Mouse (Mus musculus) lung, embryonic 14.5 days (tissue): ENCODE results near the gene Dynlt1f. TPM values are rescaled to one million over a fixed set of nuclear protein-coding genes. Genes with fewer than 3 reads are reported as not detected.
"Not testable (repeated sequence)": the region's sequence is repeated elsewhere in the genome, so short reads cannot be mapped to it uniquely, and the experiment has no call there.

Experiments used
- ATAC-seq: fragments of 200-750 bp; cut with Nextera tagmentation; 2 replicates; pipeline ENCODE4 v1.8.0; 2017; ENCODE audit warnings: mild to moderate bottlenecking, moderate TSS enrichment, moderate library complexity; ENCODE audit not compliant: insufficient read depth
- DNase-seq: peaks from one replicate; pipeline ENCODE4 v3.0.0-alpha.2; 2015
- H3K27ac ChIP-seq: fragments of 300-500 bp; sonication (generic); 2 replicates; pipeline ENCODE4 v1.5.1; 2014; ENCODE audit warnings: low read depth, mild to moderate bottlenecking, moderate library complexity
- H3K27me3 ChIP-seq: fragments of 300-500 bp; sonication (generic); 2 replicates; pipeline ENCODE4 v1.6.1; 2014; ENCODE audit warnings: low read length, control low read depth; ENCODE audit not compliant: insufficient read depth
- H3K36me3 ChIP-seq: fragments of 300-500 bp; sonication (generic); 2 replicates; pipeline ENCODE4 v1.6.1; 2014; ENCODE audit warnings: control low read depth; ENCODE audit not compliant: insufficient read depth
- H3K4me1 ChIP-seq: fragments of 300-500 bp; sonication (generic); 2 replicates; pipeline ENCODE4 v1.6.1; 2014; ENCODE audit warnings: antibody characterized with exemption, control low read depth; ENCODE audit not compliant: insufficient read depth
- H3K4me2 ChIP-seq: fragments of 300-500 bp; sonication (generic); 2 replicates; pipeline ENCODE4 v1.6.1; 2014; ENCODE audit warnings: mild to moderate bottlenecking
- H3K4me3 ChIP-seq: fragments of 300-500 bp; sonication (generic); 2 replicates; pipeline ENCODE4 v1.5.1; 2014; ENCODE audit warnings: low read depth, low read length
- H3K9ac ChIP-seq: fragments of 300-500 bp; sonication (generic); 2 replicates; pipeline ENCODE4 v1.6.1; 2014
- H3K9me3 ChIP-seq: fragments of 300-500 bp; sonication (generic); 2 replicates; pipeline ENCODE4 v1.6.1; 2016; ENCODE audit warnings: low read depth, low read length, control low read depth
- CTCF ChIP-seq: IDR thresholded peaks from 2 replicates; pipeline ENCODE4 v1.5.1; 2016; ENCODE audit warnings: antibody characterized with exemption, low read depth
- WGBS: fragments of 180-500 bp; shearing (Covaris S2); extraction: QIAGEN DNeasy Blood & Tissue Kit; methylation state at CpG from one replicate; pipeline ENCODE4 v1.1.7; 2014; 5-methylcytosine and 5-hydroxymethylcytosine counted together
- polyA plus RNA-seq: library from polyadenylated mRNA; unstranded; fragments of >200 nt; fragmentation: Nextera tagmentation; extraction: Ambion mirVana; gene quantifications from 2 replicates; pipeline ENCODE4 v1.2.1, GENCODE M21; 2014

The Dynlt1f gene
- polyA plus RNA-seq, 1 experiment from 2014 or later = 324 TPM

DNA sequence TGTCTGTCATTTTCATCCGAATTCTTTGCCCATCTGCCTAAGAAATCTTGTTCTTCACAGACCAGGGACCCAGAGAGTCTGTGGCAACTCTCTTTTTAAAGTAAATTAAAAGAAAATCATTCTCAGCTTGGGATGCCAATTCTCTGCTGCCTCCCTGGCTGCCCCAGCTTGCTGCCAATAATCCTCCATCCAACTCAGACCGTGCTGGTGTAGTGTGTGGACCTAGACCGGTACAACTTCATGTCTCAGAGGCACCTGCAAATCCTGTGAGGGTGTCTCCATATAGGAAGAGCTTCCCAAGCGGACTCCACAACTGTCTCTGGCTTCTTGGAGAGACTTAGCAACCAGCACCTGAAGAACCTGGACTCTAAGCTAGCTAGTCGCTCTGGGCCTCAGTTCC is 18.8 kb downstream of the Dynlt1f start:
- no peaks in the 10 kb centered on the region for H3K4me1 ChIP-seq
- H3K9me3 ChIP-seq = 0 out of 2 replicates have a peak, but pooled peaks cover 4% of the 10 kb centered on the region
- H3K9ac ChIP-seq = no peak overlapping the region
- H3K4me3 ChIP-seq = no peak overlapping the region
- no peak overlapping the region for H3K27ac ChIP-seq
- WGBS = 73% methylated on average over 5 of the region's 5 CpGs
- no peaks in the 10 kb centered on the region for H3K36me3 ChIP-seq
- DNase-seq (no peak), ATAC-seq (no peak)
- H3K27me3 ChIP-seq = no peaks in the 10 kb centered on the region
- TF ChIP-seq CTCF = no peak
- no peak overlapping the region for H3K4me2 ChIP-seq

- H3K36me3 ChIP-seq, H3K4me1 ChIP-seq, DNase-seq, ATAC-seq, H3K9me3 ChIP-seq, H3K27ac ChIP-seq, H3K4me2 ChIP-seq, H3K27me3 ChIP-seq, H3K9ac ChIP-seq, H3K4me3 ChIP-seq: not testable (repeated sequence)
- 88% methylated on average over 1 of the region's 4 CpGs for WGBS
These were observed 19.9 kb downstream of the Dynlt1f start for GRCm38 (mm10) chr17:6635781-6636180.

DNA sequence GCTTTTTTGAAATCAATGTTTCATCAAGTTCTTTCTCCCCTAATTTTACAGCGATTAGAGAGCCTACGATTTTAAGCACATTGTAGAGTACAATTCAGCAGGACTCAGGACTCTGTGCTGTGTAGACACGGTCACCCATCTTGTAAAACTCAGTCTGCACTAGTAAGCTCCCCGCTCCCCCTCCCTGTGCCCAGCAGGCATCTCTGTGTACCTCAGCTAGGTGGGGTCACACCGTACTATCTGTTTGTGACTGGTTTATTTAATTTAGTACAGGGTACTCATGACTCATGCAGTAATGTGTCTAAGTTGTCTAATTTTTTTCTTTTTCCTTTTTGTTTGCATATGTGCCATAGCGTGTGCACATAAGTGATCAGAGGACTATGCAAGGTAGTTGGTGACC is 22.9 kb downstream of the Dynlt1f start:
- not testable (repeated sequence) for H3K27me3 ChIP-seq, H3K36me3 ChIP-seq, ATAC-seq, DNase-seq, H3K4me1 ChIP-seq, H3K4me2 ChIP-seq, H3K27ac ChIP-seq, H3K9me3 ChIP-seq, H3K4me3 ChIP-seq, H3K9ac ChIP-seq
- 89% methylated on average over 6 of the region's 6 CpGs for WGBS

DNA sequence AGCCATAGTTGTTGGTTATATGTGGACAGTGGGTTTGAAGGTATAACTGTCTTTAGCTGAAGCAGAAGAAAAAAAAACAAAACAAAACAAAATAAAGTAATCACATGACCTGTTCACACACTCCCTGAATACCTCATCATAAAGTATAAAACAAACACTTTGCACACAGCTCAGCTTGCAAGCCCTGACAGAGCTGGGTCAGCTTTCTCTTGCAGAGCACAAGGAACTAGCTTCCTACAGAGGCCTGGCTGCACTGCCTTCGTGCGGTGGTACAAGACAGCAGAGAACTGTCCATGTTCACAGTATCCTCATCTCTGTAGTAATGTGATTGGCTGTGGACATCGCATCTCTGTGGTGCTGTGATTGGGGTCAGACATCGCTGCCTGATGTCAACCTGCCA is 25.3 kb downstream of the Dynlt1f start:
- not testable (repeated sequence) for H3K27ac ChIP-seq, H3K36me3 ChIP-seq, H3K9me3 ChIP-seq, H3K4me2 ChIP-seq, H3K9ac ChIP-seq, H3K27me3 ChIP-seq, H3K4me3 ChIP-seq, H3K4me1 ChIP-seq, ATAC-seq, DNase-seq
- WGBS = 79% methylated on average over 4 of the region's 4 CpGs

DNA sequence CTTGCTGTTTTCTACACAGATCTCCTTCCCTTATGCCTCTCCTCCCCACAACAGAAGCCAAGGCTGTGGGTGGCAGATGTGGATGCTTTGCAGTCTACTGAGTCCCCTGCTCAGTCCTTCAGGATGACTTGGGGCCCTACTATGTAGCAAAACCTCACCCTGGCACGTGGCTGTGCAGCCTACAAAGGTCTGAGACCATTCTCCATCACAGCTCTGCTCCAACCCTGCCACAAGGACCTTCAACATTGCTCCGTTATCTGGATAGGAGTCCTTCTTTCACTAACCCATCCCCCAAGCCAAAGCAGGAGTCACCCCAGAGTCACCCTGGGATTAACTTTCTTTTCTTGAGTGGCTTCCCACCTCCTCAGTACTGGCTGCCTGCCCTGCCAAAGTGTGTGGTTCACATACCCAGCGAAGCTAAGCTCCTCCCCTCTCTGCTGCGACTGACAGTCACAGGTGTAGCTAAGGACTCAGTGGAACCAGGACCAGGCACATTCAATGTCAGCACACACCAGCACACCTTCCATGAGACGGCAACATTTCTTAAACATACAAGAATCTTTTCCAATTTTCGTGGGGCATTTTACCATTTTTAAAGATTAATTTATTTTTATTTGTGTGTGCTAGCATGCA is 30.7 kb downstream of the Dynlt1f start:
- DNase-seq, H3K4me2 ChIP-seq, H3K9me3 ChIP-seq, H3K9ac ChIP-seq, ATAC-seq, H3K27me3 ChIP-seq, H3K27ac ChIP-seq, H3K4me3 ChIP-seq, H3K4me1 ChIP-seq, H3K36me3 ChIP-seq: not testable (repeated sequence)
- WGBS = 40% methylated on average over 1 of the region's 6 CpGs

- not testable (repeated sequence) for H3K27ac ChIP-seq, ATAC-seq, H3K4me3 ChIP-seq, H3K9me3 ChIP-seq, H3K9ac ChIP-seq, H3K27me3 ChIP-seq, DNase-seq, H3K4me2 ChIP-seq, H3K36me3 ChIP-seq, H3K4me1 ChIP-seq
- 60% methylated on average over 11 of the region's 12 CpGs for WGBS
These were observed 33.7 kb downstream of the Dynlt1f start for GRCm38 (mm10) chr17:6621976-6622375.

DNA sequence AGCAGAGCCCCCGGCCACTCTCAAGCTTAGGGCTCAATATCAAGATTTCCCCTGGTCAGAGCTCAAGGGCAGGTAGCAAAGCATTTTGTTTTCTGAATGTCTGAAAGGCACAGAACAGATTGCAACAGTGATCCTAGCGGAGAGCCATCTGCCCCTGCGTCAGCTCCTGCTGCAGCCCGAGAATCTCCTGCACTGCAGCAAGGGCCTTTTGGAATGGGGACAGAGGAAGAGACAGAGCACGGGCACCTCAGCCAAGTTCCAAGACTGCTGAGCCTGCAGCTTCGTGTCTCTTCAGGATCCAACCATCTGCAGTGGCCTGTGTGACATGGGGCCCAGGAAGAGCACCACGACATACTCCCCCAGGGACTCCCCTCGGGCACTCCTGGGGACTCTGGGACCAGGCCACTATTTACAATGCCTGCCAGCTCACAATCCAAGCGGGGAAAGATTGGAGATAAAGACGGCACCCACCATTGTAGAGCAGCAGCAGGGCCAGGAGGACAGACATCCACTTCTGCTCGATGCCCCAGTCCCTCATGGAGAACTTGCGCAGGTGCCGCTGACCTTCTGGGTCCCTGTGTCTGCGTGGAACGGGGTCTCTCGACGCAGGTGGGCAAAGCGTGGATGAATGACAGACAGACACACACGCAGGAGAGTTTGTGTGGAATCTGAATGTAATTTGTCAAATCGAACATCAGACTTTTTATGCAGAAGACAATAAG is 34.8 kb downstream of the Dynlt1f start:
- H3K4me2 ChIP-seq, H3K4me1 ChIP-seq, DNase-seq, H3K36me3 ChIP-seq, H3K9ac ChIP-seq, H3K27me3 ChIP-seq, H3K9me3 ChIP-seq, H3K27ac ChIP-seq, ATAC-seq, H3K4me3 ChIP-seq: not testable (repeated sequence)
- 71% methylated on average over 18 of the region's 20 CpGs for WGBS

GRCm38 (mm10) chr17:6620035-6620434 is 35.7 kb downstream of the Dynlt1f start:
- not testable (repeated sequence) for H3K4me3 ChIP-seq, H3K4me1 ChIP-seq, H3K4me2 ChIP-seq, ATAC-seq, H3K9me3 ChIP-seq, H3K36me3 ChIP-seq, H3K27ac ChIP-seq, H3K27me3 ChIP-seq, DNase-seq, H3K9ac ChIP-seq
- WGBS = 52% methylated on average over 5 of the region's 6 CpGs

DNA sequence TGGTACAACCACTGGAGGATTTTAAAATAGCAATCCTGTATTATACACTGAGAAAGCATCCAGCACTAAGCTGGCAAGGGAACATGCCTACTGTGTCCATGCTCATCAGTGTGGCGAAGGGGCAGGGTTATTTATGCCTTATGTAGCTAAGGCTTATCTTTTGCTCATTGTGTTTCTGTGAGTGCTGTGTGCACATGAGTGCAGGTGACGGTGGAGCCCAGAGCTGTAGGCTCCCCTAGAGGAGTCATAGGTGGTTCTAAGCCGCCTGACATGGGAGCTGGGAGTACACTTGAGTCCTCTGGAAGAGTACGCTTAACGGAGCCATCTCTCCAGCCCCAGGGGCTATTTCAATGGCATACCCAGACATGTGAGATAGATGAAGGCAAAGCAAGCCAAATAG is 36.4 kb downstream of the Dynlt1f start:
- not testable (repeated sequence) for H3K4me3 ChIP-seq, H3K4me2 ChIP-seq, H3K27me3 ChIP-seq, H3K36me3 ChIP-seq, H3K9ac ChIP-seq, H3K27ac ChIP-seq, H3K4me1 ChIP-seq, DNase-seq, ATAC-seq, H3K9me3 ChIP-seq
- WGBS = 83% methylated on average over 5 of the region's 5 CpGs

DNA sequence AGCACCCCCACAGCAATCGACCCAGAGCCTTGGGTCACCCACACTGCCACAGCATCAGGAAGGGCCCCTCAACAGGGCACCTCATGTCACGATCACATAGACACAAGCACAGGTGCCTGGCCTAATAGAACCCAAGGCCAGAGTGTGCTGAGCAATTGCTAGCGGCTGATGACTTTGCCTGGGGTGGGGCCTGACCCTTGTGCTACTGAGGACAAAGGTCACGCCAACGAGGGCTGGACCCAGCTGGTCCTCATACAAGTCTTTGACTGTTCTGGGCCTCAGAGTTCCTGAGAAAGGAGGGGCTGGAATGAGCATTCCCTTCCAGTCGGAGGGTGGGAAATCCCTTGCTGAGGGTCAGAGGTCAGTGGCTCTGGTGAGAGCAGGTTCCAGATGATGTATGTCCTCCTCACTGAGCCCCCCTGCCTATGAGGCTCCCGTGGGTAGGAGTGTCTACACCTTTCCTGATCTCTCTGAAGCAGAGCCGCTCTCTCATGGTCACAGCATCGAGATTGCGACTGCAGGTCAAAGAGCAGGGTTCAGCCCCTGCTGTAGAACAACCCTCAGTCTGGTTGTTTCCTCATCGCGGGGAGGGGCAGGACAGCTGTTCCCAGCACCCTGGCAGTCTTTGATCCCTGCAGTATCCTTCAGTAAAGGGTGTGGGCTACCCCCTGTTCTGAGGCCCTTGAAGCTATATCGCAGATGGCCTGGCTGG is 37.9 kb downstream of the Dynlt1f start:
- H3K27me3 ChIP-seq, H3K4me3 ChIP-seq, H3K9me3 ChIP-seq, DNase-seq, H3K9ac ChIP-seq, H3K36me3 ChIP-seq, H3K4me1 ChIP-seq, ATAC-seq, H3K27ac ChIP-seq, H3K4me2 ChIP-seq: not testable (repeated sequence)
- WGBS = 36% methylated on average over 7 of the region's 13 CpGs
